Mouse (Mus musculus) midbrain, embryonic 10.5 days (tissue): Measurements from ENCODE around the gene Arhgef40. TPM values are rescaled to one million over a fixed set of nuclear protein-coding genes. Genes with fewer than 3 reads are reported as not detected.

Experiments used
- DNase-seq: peaks from one replicate; pipeline ENCODE4 v3.0.0-alpha.2; 2017; ENCODE audit warnings: low spot score
- H3K27ac ChIP-seq: fragments of 300-500 bp; sonication (generic); replicated peaks from 2 replicates; pipeline ENCODE4 v1.5.1; 2016; ENCODE audit warnings: mild to moderate bottlenecking
- H3K27me3 ChIP-seq: fragments of 300-500 bp; sonication (generic); 2 replicates; pipeline ENCODE4 v1.6.1; 2016; ENCODE audit warnings: low read depth, mild to moderate bottlenecking; ENCODE audit not compliant: poor library complexity, severe bottlenecking
- H3K36me3 ChIP-seq: fragments of 300-500 bp; sonication (generic); 2 replicates; pipeline ENCODE4 v1.6.1; 2016; ENCODE audit warnings: mild to moderate bottlenecking, moderate library complexity
- H3K4me1 ChIP-seq: fragments of 300-500 bp; sonication (generic); 2 replicates; pipeline ENCODE4 v1.6.1; 2016
- H3K4me3 ChIP-seq: fragments of 300-500 bp; sonication (generic); 2 replicates; pipeline ENCODE4 v1.5.1; 2016; ENCODE audit warnings: mild to moderate bottlenecking, moderate library complexity
- H3K9me3 ChIP-seq: fragments of 300-500 bp; sonication (generic); replicated peaks from 2 replicates; pipeline ENCODE4 v1.6.1; 2016; ENCODE audit warnings: mild to moderate bottlenecking
- WGBS: fragments of 180-500 bp; shearing (Covaris S2); methylation state at CpG from one replicate; pipeline ENCODE4 v1.1.7; 2016; 5-methylcytosine and 5-hydroxymethylcytosine counted together
- polyA plus RNA-seq: library from polyadenylated mRNA; unstranded; fragments of >200 nt; fragmentation: Nextera tagmentation; extraction: Ambion mirVana; gene quantifications from 2 replicates; pipeline ENCODE4 v1.2.1, GENCODE M21; 2016

The Arhgef40 gene
- polyA plus RNA-seq, 1 experiment from 2014 or later = 85.4 TPM

- 48% methylated on average over 6 of the region's 6 CpGs for WGBS
- DNase-seq = no peak
- H3K4me1 ChIP-seq = peaks cover 80% of the 10 kb centered on the region
- no peaks in the 10 kb centered on the region for H3K9me3 ChIP-seq
- no peaks in the 10 kb centered on the region for H3K27me3 ChIP-seq
- peaks cover 4% of the 10 kb centered on the region; the same call in 1 of the 2 replicates for H3K36me3 ChIP-seq
- peak within 1 kb of the TSS; percentile 100 for H3K27ac ChIP-seq
- H3K4me3 ChIP-seq = peak within 1 kb of the TSS; percentile 85
These were observed 31.1 kb downstream of the Arhgef40 start, which contains the start of gene Tmem253 for GRCm38 (mm10) chr14:52015445-52016100. Gene Tmem253 (plus strand): TSS chr14:52015658.

- Histone ChIP-seq H3K4me3 (peak overlapping the region; percentile 24), H3K36me3 (peaks cover 4% of the 10 kb centered on the region; the same call in 1 of the 2 replicates), H3K9me3 (no peaks in the 10 kb centered on the region), H3K4me1 (peaks cover 80% of the 10 kb centered on the region), H3K27me3 (no peaks in the 10 kb centered on the region), H3K27ac (peak overlapping the region; percentile 100)
- no peak for DNase-seq
- 79% methylated on average over 13 of the region's 13 CpGs for WGBS
These were observed 32.3 kb downstream of the Arhgef40 start for GRCm38 (mm10) chr14:52016625-52017405.

GRCm38 (mm10) chr14:52017662-52018061 is 33.1 kb downstream of the Arhgef40 start:
- no peaks in the 10 kb centered on the region for H3K9me3 ChIP-seq
- H3K27me3 ChIP-seq = no peaks in the 10 kb centered on the region
- no peak overlapping the region for H3K4me3 ChIP-seq
- no peak for DNase-seq
- peaks cover 80% of the 10 kb centered on the region for H3K4me1 ChIP-seq
- WGBS = 86% methylated on average over 4 of the region's 4 CpGs
- peaks cover 4% of the 10 kb centered on the region; the same call in 1 of the 2 replicates for H3K36me3 ChIP-seq
- H3K27ac ChIP-seq = no peak overlapping the region

- Histone ChIP-seq H3K27me3 (no peaks in the 10 kb centered on the region), H3K36me3 (peaks cover 4% of the 10 kb centered on the region; the same call in 1 of the 2 replicates), H3K4me1 (peaks cover 80% of the 10 kb centered on the region), H3K4me3 (peak overlapping the region; percentile 59), H3K27ac (peak overlapping the region; percentile 98), H3K9me3 (no peaks in the 10 kb centered on the region)
- peak; percentile 18 for DNase-seq
- 89% methylated on average over 15 of the region's 15 CpGs for WGBS
These were observed 33.9 kb downstream of the Arhgef40 start for GRCm38 (mm10) chr14:52018248-52019050.

GRCm38 (mm10) chr14:52019051-52019589 is 34.6 kb downstream of the Arhgef40 start:
- Histone ChIP-seq H3K4me3 (peak overlapping the region; percentile 59), H3K9me3 (no peaks in the 10 kb centered on the region), H3K36me3 (peaks cover 4% of the 10 kb centered on the region; the same call in 1 of the 2 replicates), H3K27ac (peak overlapping the region; percentile 98), H3K27me3 (no peaks in the 10 kb centered on the region), H3K4me1 (peaks cover 85% of the 10 kb centered on the region)
- DNase-seq = no peak
- 38% methylated on average over 12 of the region's 12 CpGs for WGBS

GRCm38 (mm10) chr14:52019590-52020340 is 35.2 kb downstream of the Arhgef40 start:
- peaks cover 85% of the 10 kb centered on the region for H3K4me1 ChIP-seq
- peak overlapping the region; percentile 98 for H3K27ac ChIP-seq
- WGBS = under 1% methylated on average over 73 of the region's 74 CpGs
- no peaks in the 10 kb centered on the region for H3K27me3 ChIP-seq
- H3K9me3 ChIP-seq = no peaks in the 10 kb centered on the region
- H3K4me3 ChIP-seq = peak overlapping the region; percentile 59
- DNase-seq = peak; percentile 98
- peaks cover 4% of the 10 kb centered on the region; the same call in 1 of the 2 replicates for H3K36me3 ChIP-seq

GRCm38 (mm10) chr14:52020486-52021137 is 36.1 kb downstream of the Arhgef40 start, which contains the start of gene Zfp219:
Gene Zfp219 (minus strand): TSS chr14:52020733.
- WGBS = 11% methylated on average over 15 of the region's 15 CpGs
- Histone ChIP-seq H3K4me3 (peak within 1 kb of the TSS; percentile 59), H3K9me3 (no peaks in the 10 kb centered on the region), H3K27ac (peak within 1 kb of the TSS; percentile 98), H3K4me1 (peaks cover 77% of the 10 kb centered on the region), H3K36me3 (peaks cover 4% of the 10 kb centered on the region; the same call in 1 of the 2 replicates), H3K27me3 (no peaks in the 10 kb centered on the region)
- peak; percentile 76 for DNase-seq

GRCm38 (mm10) chr14:52021138-52021529 is 36.6 kb downstream of the Arhgef40 start:
- Histone ChIP-seq H3K27ac (peak overlapping the region; percentile 98), H3K27me3 (no peaks in the 10 kb centered on the region), H3K36me3 (peaks cover 4% of the 10 kb centered on the region; the same call in 1 of the 2 replicates), H3K9me3 (no peaks in the 10 kb centered on the region), H3K4me1 (peaks cover 72% of the 10 kb centered on the region), H3K4me3 (peak overlapping the region; percentile 59)
- WGBS = 81% methylated on average over 4 of the region's 4 CpGs
- DNase-seq = no peak

GRCm38 (mm10) chr14:52021568-52022212 is 37.2 kb downstream of the Arhgef40 start:
- peaks cover 66% of the 10 kb centered on the region for H3K4me1 ChIP-seq
- DNase-seq = no peak

GRCm38 (mm10) chr14:52022244-52022708 is 37.8 kb downstream of the Arhgef40 start:
- H3K4me3 ChIP-seq = peak overlapping the region; percentile 45
- no peaks in the 10 kb centered on the region for H3K9me3 ChIP-seq
- no peak for DNase-seq
- peaks cover 4% of the 10 kb centered on the region; the same call in 1 of the 2 replicates for H3K36me3 ChIP-seq
- H3K27me3 ChIP-seq = no peaks in the 10 kb centered on the region
- H3K27ac ChIP-seq = peak overlapping the region; percentile 88
- WGBS = 58% methylated on average over 3 of the region's 3 CpGs
- H3K4me1 ChIP-seq = peaks cover 60% of the 10 kb centered on the region

More at GRCm38 (mm10) chr14:52021568-52022212, 37.2 kb downstream of the Arhgef40 start:
- Histone ChIP-seq H3K4me3 (no peak overlapping the region), H3K36me3 (peaks cover 4% of the 10 kb centered on the region; the same call in 1 of the 2 replicates), H3K9me3 (no peaks in the 10 kb centered on the region), H3K27me3 (no peaks in the 10 kb centered on the region), H3K27ac (peak overlapping the region; percentile 98)
- 92% methylated on average over 8 of the region's 8 CpGs for WGBS
